Mouse (Mus musculus) liver, adult 2 months (tissue): ENCODE results near the gene Tapbp.

Experiments
- CTCF ChIP-seq: fragments of 200-500 bp; IDR thresholded peaks from 2 replicates; pipeline ENCODE4 v1.5.1; 2011; ENCODE audit warnings: low read depth, low read length, control low read depth
- POLR2A ChIP-seq: fragments of 200-500 bp; IDR thresholded peaks from 2 replicates; pipeline ENCODE4 v1.6.1; 2011; ENCODE audit warnings: low read length, control low read depth; ENCODE audit not compliant: insufficient read depth; ENCODE audit errors: extremely low read depth

DNA sequence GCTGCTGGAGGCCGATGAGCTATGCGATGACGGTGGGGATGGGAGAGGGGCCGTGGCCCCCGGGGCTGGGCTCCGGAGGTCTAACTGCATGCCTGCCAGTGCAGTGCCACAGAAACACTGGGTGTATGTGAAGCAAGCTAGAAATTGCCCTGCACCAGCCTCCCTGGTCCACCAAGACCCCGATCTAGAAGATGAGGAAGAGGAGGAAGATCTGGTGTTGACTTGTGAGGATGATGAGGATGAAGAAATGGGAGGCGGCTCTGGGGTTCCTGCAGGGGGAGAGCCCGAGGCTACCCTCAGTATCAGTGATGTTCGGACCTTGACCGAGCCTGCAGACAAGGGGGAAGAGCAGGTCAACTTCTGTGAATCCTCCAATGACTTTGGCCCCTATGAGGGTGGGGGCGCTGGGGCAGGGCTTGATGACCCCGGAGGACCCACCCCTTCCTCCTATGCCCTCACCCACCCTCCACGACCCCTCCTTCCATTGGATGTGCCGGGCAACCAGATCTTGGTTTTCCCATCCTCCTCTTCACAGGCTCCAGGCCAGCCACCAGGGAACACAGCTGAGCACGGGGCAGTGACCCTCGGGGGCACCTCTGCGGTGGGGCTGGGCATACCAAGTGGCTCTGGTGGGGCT is 2.1 kb downstream of the Tapbp start:
- TF ChIP-seq CTCF (no peak), POLR2A (no peak)
